Mouse (Mus musculus) gonadal fat pad, adult 2 months (tissue): ENCODE measurements around the gene Cand2. TPM values are rescaled to one million over a fixed set of nuclear protein-coding genes. Genes with fewer than 3 reads are reported as not detected.
A peak's percentile ranks its signal among the peaks of the same experiment; 100 is the strongest.

Experiments used
- DNase-seq: peaks from one replicate; pipeline ENCODE4 v3.0.0-alpha.2; 2012; ENCODE audit warnings: low read depth
- polyA plus RNA-seq: library from polyadenylated mRNA; depleted of rRNA; stranded (reverse); fragments of >200 nt; gene quantifications from 2 replicates; pipeline ENCODE4 v1.2.3, GENCODE M21; 2012; rRNA removed

The Cand2 gene
- polyA plus RNA-seq, result 6.7 and 10.1 TPM in 2 replicates

GRCm38 (mm10) chr6:115774501-115774921, at the start of gene Cand2:
TSS of gene Cand2 (plus strand) at chr6:115774538.
- no peak for DNase-seq

DNA sequence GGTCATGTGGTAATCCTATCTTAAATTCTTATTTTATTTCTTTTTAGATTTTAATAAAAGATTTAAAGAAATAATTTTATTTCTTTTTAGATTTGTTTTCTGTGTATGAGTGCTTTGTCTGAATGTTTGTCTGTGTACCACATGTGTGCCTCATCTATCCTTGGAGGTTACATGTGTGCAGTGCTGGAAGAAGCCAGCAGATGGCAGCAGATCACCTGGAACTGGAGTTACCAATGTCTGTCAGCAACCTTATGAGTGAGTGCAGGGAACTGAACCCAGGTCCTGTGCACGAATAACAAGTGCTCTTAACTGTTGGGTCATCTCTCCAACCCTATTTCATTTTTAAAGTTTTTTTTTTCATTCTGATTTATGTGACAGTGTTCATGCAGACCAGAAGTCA, 47.2 kb upstream of the Cand2 start:
- DNase-seq, result no peak

- no peak for DNase-seq
These were observed 46.8 kb upstream of the Cand2 start for GRCm38 (mm10) chr6:115727570-115727969.

DNA sequence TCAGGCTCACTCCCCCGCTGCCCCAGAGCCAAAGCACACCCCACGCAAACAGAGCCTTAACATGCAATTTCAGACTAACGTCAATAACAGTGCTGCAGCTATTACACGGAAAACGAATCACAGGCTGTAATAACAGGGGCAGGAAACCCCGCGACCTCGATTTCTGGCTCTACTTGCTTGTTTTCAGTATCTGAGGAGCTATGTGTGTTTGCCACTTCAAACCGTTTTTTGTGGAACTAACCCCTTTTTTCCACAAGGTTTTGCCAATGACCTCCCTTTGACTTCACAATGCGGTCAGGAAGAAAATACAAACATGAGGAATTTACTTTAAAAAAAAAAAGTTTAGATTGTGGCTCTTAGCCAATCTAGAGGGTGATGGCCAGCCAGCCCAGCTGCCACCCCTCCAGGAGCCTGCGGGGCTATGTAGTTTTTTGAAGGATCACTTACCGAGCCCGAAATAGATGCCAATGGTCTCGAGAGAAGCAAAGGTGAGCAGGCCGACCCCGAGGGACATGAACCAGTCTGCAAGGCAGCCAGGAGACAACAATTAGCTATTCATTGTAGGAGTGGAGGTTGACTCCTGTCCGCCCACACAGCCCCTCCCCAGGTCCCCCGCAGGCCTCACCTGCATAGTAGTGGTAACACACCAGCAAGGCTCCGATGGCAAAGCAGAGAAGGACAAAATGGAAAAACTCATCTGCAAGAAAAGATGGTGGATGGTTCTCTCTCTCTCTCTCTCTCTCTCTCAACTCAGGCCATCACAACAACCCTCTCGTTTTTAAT, 43.6 kb upstream of the Cand2 start:
- DNase-seq, result no peak

GRCm38 (mm10) chr6:115732341-115732928, 41.9 kb upstream of the Cand2 start:
- DNase-seq, result no peak

- DNase-seq, result no peak
These were observed 39.4 kb upstream of the Cand2 start for GRCm38 (mm10) chr6:115734909-115735308.

GRCm38 (mm10) chr6:115739056-115739455, 35.3 kb upstream of the Cand2 start:
- DNase-seq, result no peak

DNA sequence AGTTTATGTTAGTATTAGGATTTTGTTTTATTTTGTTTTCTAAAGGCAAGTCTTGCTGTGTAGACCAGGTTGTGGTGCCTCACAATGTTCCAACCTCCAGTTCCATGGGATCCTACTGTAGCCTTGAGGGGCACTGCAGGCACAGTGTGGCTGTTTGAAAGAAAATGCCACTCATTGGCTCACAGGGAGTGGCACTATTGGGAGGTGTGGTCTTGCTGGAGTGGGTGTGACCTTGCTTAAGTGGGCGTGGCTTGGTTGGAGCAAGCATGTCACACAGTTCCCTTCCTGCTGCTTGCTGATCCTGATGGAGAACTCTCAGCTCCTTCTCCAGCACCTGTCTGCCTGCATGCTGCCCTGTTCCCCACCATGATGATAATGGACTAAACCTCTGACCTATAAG, 30.8 kb upstream of the Cand2 start:
- no peak for DNase-seq

GRCm38 (mm10) chr6:115746326-115746725, 28.0 kb upstream of the Cand2 start:
- no peak for DNase-seq

DNA sequence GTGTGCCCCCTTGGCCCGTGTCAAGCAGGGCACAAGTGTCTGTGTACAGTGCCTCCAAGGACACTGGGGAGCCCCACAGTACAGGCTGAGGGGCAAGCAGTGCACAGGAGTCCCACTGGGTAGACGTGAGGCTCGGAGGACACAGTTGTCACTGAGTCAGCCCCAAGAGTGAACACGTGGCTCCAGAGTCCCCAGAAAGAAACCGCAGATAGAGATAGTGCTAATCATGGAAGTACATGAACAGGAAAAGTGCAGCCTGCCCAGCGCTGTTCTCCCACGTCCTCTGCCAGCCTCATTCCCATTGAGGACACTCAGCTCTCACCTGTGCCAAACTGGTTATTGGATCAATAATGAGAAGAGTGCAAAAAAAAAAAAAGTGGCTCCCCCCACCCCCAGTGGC, 18.8 kb upstream of the Cand2 start:
- DNase-seq, result no peak

- peak; percentile 26 for DNase-seq
These were observed 15.3 kb upstream of the Cand2 start for GRCm38 (mm10) chr6:115758981-115759435.

- DNase-seq, result no peak
These were observed 14.9 kb upstream of the Cand2 start for GRCm38 (mm10) chr6:115759461-115759860.

GRCm38 (mm10) chr6:115760137-115760536, 14.2 kb upstream of the Cand2 start:
- no peak for DNase-seq

DNA sequence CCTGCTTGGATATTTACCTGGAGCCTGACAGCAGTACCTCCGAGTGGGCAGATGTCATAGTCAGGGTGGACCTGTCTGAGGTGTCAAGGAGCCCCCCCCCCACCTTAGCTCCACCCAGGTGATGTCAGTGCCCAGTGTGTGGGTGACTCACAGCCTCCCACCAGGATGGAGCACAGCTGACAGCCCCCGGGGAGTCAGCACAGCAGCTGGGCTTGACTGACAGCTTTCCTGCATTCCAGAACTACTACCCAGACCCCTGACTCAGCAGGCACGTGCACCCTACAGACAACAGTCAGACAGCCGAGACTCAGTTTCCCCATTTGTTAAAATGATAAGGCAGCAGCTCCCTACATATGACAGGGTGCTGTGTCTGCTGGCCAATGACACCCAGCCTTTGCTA, 13.4 kb upstream of the Cand2 start:
- no peak for DNase-seq

GRCm38 (mm10) chr6:115761995-115762756, 12.2 kb upstream of the Cand2 start, which contains the start of gene Tmem40:
TSS of gene Tmem40 (minus strand) at chr6:115762410.
- no peak for DNase-seq

DNA sequence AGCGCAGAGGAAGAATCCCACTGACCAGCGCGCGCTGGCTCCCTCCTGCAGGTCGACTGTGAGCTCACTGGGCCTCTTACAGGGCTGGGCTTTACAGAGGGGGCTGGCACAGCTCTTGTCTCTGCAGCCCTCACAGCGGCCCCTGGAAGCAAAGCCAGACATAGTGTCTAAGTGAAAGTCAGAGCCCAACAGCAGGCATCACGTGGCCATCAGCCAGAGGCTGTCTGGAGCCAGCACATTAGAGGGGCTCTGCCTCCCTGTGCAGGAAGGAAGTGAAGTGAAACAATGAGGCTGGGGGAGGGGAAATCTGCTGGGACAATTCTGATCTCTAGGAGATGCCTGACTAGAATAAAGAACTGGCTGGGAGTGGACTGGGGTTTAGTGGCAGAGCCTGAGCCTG, 10.2 kb upstream of the Cand2 start:
- no peak for DNase-seq

GRCm38 (mm10) chr6:115767357-115767756, 7.0 kb upstream of the Cand2 start:
- no peak for DNase-seq

- DNase-seq, result no peak
These were observed 6.1 kb upstream of the Cand2 start for GRCm38 (mm10) chr6:115768207-115768606.

DNA sequence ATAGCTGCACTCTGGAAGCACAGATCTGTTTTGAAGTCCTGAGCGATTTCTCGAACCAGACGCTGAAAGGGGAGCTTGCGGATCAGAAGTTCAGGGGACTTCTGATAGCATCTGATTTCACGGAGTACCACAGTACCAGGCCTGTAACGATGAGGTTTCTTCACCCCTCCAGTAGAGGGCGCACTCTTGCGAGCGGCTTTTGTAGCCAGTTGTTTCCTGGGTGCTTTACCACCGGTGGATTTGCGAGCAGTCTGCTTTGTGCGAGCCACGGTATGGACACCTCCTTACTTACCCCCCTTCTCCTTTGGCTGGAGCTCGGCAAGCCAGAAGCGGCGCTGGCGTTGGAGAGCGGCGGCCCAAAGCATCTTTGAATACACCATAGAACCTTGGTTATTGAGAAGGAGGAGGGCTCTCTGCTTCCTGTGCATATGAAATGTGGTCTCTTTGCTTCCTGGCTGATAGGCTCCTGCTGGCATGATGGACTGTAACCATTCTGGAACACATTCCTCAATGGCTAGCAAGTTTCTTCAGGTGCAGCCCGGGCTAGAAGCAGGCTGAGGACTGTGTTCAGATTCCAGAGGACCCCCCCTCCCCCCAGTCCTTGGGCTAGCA, 4.2 kb upstream of the Cand2 start:
- no peak for DNase-seq

GRCm38 (mm10) chr6:115770852-115771251, 3.5 kb upstream of the Cand2 start:
- no peak for DNase-seq

GRCm38 (mm10) chr6:115772201-115772600, 2.1 kb upstream of the Cand2 start:
- DNase-seq, result no peak

GRCm38 (mm10) chr6:115772604-115773003, 1.7 kb upstream of the Cand2 start:
- DNase-seq, result no peak
